Mouse (Mus musculus): Measurements from ENCODE around the gene A630001G21Rik. TPM values are rescaled to one million over a fixed set of nuclear protein-coding genes. Genes with fewer than 3 reads are reported as not detected.

Gene A630001G21Rik
- total RNA-seq, 1 experiment, result 0.76 TPM

DNA sequence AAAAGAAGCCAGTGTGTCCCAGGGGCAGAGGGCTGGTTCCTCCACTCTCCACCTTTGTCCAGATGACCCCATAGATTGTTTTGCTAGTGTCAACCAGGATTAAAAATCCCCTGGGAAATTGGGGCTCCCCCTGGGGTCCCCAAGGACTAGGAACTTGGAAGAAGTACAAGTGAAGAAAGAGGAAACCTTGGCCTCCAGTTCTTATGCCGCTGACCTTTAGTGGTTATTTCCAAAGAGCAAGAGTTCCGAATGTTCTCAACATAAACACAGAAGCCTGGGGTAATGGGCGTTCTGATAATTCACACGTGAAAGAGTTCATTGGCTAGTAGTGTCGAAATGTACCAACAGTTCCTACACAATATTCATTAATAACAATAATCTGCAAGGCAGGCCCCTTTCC is 31.9 kb downstream of the A630001G21Rik start:
- Histone ChIP-seq H3K9me3 (ENCODE audit: control insufficient read depth, insufficient read depth, low read depth, low read length) (no peaks in the 10 kb centered on the region), H3K4me1 (ENCODE audit: control insufficient read depth in 2 of 2, insufficient read depth in 2 of 2, low read length in 2 of 2, poor library complexity in 1 of 2) (no peaks in the 10 kb centered on the region), H3K9ac (ENCODE audit: insufficient read depth, low read depth, low read length, poor library complexity, severe bottlenecking) (no peak overlapping the region), H3K27ac (ENCODE audit: insufficient read depth, low read depth, low read length, poor library complexity, severe bottlenecking) (no peak overlapping the region), H3K36me3 (ENCODE audit: control insufficient read depth, insufficient read depth, low read length, poor library complexity, severe bottlenecking) (no peaks in the 10 kb centered on the region), H3K4me3 (ENCODE audit: insufficient read depth in 1 of 2, low read depth in 1 of 2, low read length in 2 of 2, poor library complexity in 1 of 2, severe bottlenecking in 1 of 2) (no peak overlapping the region)
- no peak for DNase-seq (ENCODE audit: low read depth, low spot score)
- TF ChIP-seq ZNF384 (IDR thresholded peaks at IDR 0.05; ENCODE audit: low read depth, low read length) (no peak), CHD2 (IDR thresholded peaks at IDR 0.05; ENCODE audit: low read depth, low read length) (no peak), MAFK (IDR thresholded peaks at IDR 0.05; ENCODE audit: insufficient read depth, low read depth, low read length) (no peak), ZC3H11A (IDR thresholded peaks at IDR 0.05; ENCODE audit: borderline replicate concordance, low read depth, low read length) (no peak), HCFC1 (IDR thresholded peaks at IDR 0.05; ENCODE audit: borderline replicate concordance, insufficient read depth, low read length) (no peak)
- in situ Hi-C loops (cut with MboI; ENCODE audit: low sequenced_read_pairs in 2 of 2, unreplicated experiment in 2 of 2), result loop anchor here in 1 of 2 experiments (25.0 kb wide), 1 partner anchor 159 kb away; the partner anchor contains the start of genes G530012D18Rik and Sp110

DNA sequence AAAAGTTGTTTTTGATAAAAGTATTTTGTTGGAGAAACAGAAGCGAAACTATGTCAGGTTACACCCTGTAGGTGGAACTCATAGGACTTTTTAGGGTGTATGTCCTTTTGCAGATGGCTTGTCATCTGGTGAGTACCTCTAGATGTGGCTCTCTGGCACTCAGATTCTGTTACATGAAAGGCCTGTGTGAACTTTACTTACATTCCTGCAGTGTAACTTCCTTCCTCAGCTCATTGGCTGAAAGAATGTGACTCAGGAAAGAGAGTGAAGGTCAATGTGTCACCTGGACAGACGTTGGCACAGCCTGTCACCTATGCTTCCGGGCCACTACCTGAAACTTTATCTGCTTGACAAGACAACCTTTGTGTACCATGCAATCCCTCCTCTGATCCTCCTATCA is 33.9 kb downstream of the A630001G21Rik start:
- no peak for DNase-seq (ENCODE audit: low read depth, low spot score)
- Histone ChIP-seq H3K36me3 (ENCODE audit: control insufficient read depth, insufficient read depth, low read length, poor library complexity, severe bottlenecking) (no peaks in the 10 kb centered on the region), H3K27ac (ENCODE audit: insufficient read depth, low read depth, low read length, poor library complexity, severe bottlenecking) (no peak overlapping the region), H3K9me3 (ENCODE audit: control insufficient read depth, insufficient read depth, low read depth, low read length) (no peaks in the 10 kb centered on the region), H3K4me1 (ENCODE audit: control insufficient read depth in 2 of 2, insufficient read depth in 2 of 2, low read length in 2 of 2, poor library complexity in 1 of 2) (0 out of 4 replicates have a peak, but pooled peaks cover 0 to 3% of the 10 kb centered on the region in 2 experiments), H3K9ac (ENCODE audit: insufficient read depth, low read depth, low read length, poor library complexity, severe bottlenecking) (no peak overlapping the region), H3K4me3 (ENCODE audit: insufficient read depth in 1 of 2, low read depth in 1 of 2, low read length in 2 of 2, poor library complexity in 1 of 2, severe bottlenecking in 1 of 2) (no peak overlapping the region)
- TF ChIP-seq HCFC1 (IDR thresholded peaks at IDR 0.05; ENCODE audit: borderline replicate concordance, insufficient read depth, low read length) (no peak), ZNF384 (IDR thresholded peaks at IDR 0.05; ENCODE audit: low read depth, low read length) (no peak), ZC3H11A (IDR thresholded peaks at IDR 0.05; ENCODE audit: borderline replicate concordance, low read depth, low read length) (no peak), MAFK (IDR thresholded peaks at IDR 0.05; ENCODE audit: insufficient read depth, low read depth, low read length) (no peak), CHD2 (IDR thresholded peaks at IDR 0.05; ENCODE audit: low read depth, low read length) (no peak)
- in situ Hi-C loops (cut with MboI; ENCODE audit: low sequenced_read_pairs in 2 of 2, unreplicated experiment in 2 of 2), result loop anchor here in 1 of 2 experiments (25.0 kb wide), 1 partner anchor 157 kb away; the partner anchor contains the start of genes G530012D18Rik and Sp110

GRCm38 (mm10) chr1:85742916-85743505 is 35.4 kb downstream of the A630001G21Rik start:
- Histone ChIP-seq H3K9me3 (ENCODE audit: control insufficient read depth, insufficient read depth, low read depth, low read length) (no peaks in the 10 kb centered on the region), H3K27ac (ENCODE audit: insufficient read depth, low read depth, low read length, poor library complexity, severe bottlenecking) (no peak overlapping the region), H3K36me3 (ENCODE audit: control insufficient read depth, insufficient read depth, low read length, poor library complexity, severe bottlenecking) (no peaks in the 10 kb centered on the region), H3K9ac (ENCODE audit: insufficient read depth, low read depth, low read length, poor library complexity, severe bottlenecking) (no peak overlapping the region), H3K4me1 (ENCODE audit: control insufficient read depth in 2 of 2, insufficient read depth in 2 of 2, low read length in 2 of 2, poor library complexity in 1 of 2) (0 out of 4 replicates have a peak, but pooled peaks cover 0 to 3% of the 10 kb centered on the region in 2 experiments), H3K4me3 (ENCODE audit: insufficient read depth in 1 of 2, low read depth in 1 of 2, low read length in 2 of 2, poor library complexity in 1 of 2, severe bottlenecking in 1 of 2) (no peak overlapping the region)
- no peak for TF ChIP-seq ZNF384 (IDR thresholded peaks at IDR 0.05; ENCODE audit: low read depth, low read length)
- no peak for TF ChIP-seq HCFC1 (IDR thresholded peaks at IDR 0.05; ENCODE audit: borderline replicate concordance, insufficient read depth, low read length)
- TF ChIP-seq MAFK (IDR thresholded peaks at IDR 0.05; ENCODE audit: insufficient read depth, low read depth, low read length), result no peak
- TF ChIP-seq ZC3H11A (IDR thresholded peaks at IDR 0.05; ENCODE audit: borderline replicate concordance, low read depth, low read length), result no peak
- TF ChIP-seq CHD2 (IDR thresholded peaks at IDR 0.05; ENCODE audit: low read depth, low read length), result no peak
- no peak for DNase-seq (ENCODE audit: low read depth, low spot score)
- in situ Hi-C loops (cut with MboI; ENCODE audit: low sequenced_read_pairs in 2 of 2, unreplicated experiment in 2 of 2), result loop anchor here in 1 of 2 experiments (25.0 kb wide), 1 partner anchor 156 kb away; the partner anchor contains the start of genes G530012D18Rik and Sp110

DNA sequence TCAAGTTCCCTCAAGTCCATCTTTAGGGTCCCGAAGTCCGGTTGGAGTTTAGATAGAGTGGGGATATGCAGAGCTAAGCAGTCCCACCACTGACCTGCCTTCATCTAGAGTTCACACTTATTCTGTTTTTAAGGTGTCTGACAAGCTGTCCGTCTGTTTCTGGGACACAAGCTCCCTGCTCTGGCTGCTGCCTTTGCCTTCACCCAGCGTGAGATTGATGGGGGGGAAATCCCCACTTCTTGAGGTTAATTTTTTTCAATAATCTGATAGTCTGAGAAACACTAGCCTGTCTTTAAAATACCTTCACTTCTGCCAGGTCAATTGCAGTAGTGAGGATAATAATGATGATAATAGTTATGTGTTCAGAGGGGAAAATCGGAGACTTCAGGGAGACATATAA is 36.1 kb downstream of the A630001G21Rik start:
- Histone ChIP-seq H3K27ac (ENCODE audit: insufficient read depth, low read depth, low read length, poor library complexity, severe bottlenecking) (no peak overlapping the region), H3K36me3 (ENCODE audit: control insufficient read depth, insufficient read depth, low read length, poor library complexity, severe bottlenecking) (no peaks in the 10 kb centered on the region), H3K4me1 (ENCODE audit: control insufficient read depth in 2 of 2, insufficient read depth in 2 of 2, low read length in 2 of 2, poor library complexity in 1 of 2) (0 out of 4 replicates have a peak, but pooled peaks cover 0 to 3% of the 10 kb centered on the region in 2 experiments), H3K9me3 (ENCODE audit: control insufficient read depth, insufficient read depth, low read depth, low read length) (no peaks in the 10 kb centered on the region), H3K4me3 (ENCODE audit: insufficient read depth in 1 of 2, low read depth in 1 of 2, low read length in 2 of 2, poor library complexity in 1 of 2, severe bottlenecking in 1 of 2) (no peak overlapping the region), H3K9ac (ENCODE audit: insufficient read depth, low read depth, low read length, poor library complexity, severe bottlenecking) (no peak overlapping the region)
- TF ChIP-seq CHD2 (IDR thresholded peaks at IDR 0.05; ENCODE audit: low read depth, low read length) (no peak), ZNF384 (IDR thresholded peaks at IDR 0.05; ENCODE audit: low read depth, low read length) (no peak), MAFK (IDR thresholded peaks at IDR 0.05; ENCODE audit: insufficient read depth, low read depth, low read length) (no peak), HCFC1 (IDR thresholded peaks at IDR 0.05; ENCODE audit: borderline replicate concordance, insufficient read depth, low read length) (no peak), ZC3H11A (IDR thresholded peaks at IDR 0.05; ENCODE audit: borderline replicate concordance, low read depth, low read length) (no peak)
- no peak for DNase-seq (ENCODE audit: low read depth, low spot score)
- in situ Hi-C loops (cut with MboI; ENCODE audit: low sequenced_read_pairs in 2 of 2, unreplicated experiment in 2 of 2), result loop anchor here in 1 of 2 experiments (25.0 kb wide), 1 partner anchor 155 kb away; the partner anchor contains the start of genes G530012D18Rik and Sp110
